Mouse (Mus musculus): ENCODE data around the gene Tbcc.
A peak's percentile ranks its signal among the peaks of the same experiment; 100 is the strongest.

Tbcc gene

GRCm38 (mm10) chr17:46903876-46904490, 13.5 kb downstream of the Tbcc start:
- peak; percentile 72 for DNase-seq (ENCODE audit: low spot score)

GRCm38 (mm10) chr17:46910186-46910585, 19.7 kb downstream of the Tbcc start, which contains the start of gene Prph2:
Prph2 (plus strand) TSS chr17:46910459.
- no peak for DNase-seq (ENCODE audit: low spot score)

GRCm38 (mm10) chr17:46912331-46912730, 21.8 kb downstream of the Tbcc start:
- no peak for DNase-seq (ENCODE audit: low spot score)

DNA sequence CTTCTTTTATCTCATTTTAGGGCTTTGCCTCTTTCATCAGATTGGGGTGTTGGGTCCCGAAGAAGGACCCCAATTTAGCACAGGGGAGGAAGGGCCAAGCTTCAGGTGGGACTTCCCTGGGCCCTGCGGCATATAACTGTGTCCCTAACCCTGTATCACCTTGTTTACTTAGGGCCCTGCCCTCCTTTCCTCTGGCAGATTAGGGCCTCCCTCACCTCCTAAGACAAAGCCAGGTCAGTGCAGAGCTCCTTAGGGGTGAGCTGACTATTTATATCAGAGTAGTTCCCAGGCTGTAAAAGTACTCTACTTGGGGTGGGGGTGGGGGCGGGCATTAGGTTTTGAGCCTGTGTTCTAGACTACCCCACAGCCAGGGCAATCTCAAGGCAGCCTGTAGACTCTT, 24.6 kb downstream of the Tbcc start:
- no peak for DNase-seq (ENCODE audit: low spot score)

DNA sequence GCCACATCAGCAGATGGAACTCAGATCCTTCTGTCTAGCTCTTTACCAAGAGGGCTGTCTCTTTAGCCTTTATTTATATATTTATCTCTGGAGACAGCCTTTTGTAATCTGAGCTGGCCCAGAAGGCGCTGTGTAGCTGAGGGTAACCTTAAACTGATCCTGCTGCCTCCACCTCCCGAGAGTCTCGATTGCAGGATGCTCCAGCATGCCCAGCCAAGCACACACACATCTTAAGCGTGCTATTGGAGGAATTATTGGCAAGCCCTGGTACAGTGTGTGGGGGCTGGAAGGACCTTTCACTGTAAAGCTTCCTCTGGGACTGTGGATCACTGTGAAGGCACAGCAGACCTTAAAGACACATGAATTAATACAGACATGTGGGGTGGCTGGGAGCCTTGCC, 28.5 kb downstream of the Tbcc start:
- no peak for DNase-seq (ENCODE audit: low spot score)

- DNase-seq (ENCODE audit: low spot score) = no peak
Measured at GRCm38 (mm10) chr17:46920855-46921254, 30.4 kb downstream of the Tbcc start.

DNA sequence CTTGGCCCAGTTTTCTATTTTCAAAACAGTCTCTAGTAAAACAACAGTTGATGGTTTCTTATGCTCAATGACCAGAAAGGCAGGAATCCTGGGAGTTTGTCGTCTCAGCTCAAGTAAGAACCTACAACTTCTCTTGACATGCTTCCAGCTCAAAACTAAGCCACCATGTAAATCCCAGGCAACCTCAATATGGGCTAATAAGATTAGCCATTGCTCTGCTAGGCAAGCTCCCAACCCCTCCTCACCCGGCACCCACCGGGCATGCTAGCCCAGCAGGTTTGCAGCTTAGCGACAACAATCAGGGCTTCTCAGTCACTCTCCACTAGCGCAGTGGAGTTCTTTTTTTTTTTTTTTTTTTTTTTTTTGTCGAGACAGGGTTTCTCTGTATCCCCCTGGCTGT, 35.7 kb downstream of the Tbcc start:
- no peak for DNase-seq (ENCODE audit: low spot score)

GRCm38 (mm10) chr17:46926941-46927340, 36.5 kb downstream of the Tbcc start:
- DNase-seq (ENCODE audit: low spot score) = no peak

DNA sequence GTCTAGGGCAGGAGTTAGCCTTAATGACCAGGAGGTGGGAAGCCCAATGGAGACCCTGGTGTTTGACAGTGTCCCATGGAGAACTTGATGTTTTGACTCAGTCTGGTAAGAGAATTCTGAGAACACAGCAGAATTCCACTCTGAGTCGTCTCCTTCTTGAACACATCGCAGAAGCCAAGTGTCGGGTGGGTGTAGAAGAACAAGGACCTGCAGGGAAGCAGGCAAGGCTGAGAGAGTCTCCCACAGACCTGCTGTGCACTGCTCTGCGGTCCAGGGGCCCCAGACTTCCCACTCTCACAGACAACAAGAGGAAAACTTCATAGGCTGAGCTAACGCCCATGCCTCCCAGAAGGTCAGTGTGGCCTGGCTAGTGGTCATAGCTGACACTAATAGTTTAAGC, 37.3 kb downstream of the Tbcc start:
- no peak for DNase-seq (ENCODE audit: low spot score)

DNA sequence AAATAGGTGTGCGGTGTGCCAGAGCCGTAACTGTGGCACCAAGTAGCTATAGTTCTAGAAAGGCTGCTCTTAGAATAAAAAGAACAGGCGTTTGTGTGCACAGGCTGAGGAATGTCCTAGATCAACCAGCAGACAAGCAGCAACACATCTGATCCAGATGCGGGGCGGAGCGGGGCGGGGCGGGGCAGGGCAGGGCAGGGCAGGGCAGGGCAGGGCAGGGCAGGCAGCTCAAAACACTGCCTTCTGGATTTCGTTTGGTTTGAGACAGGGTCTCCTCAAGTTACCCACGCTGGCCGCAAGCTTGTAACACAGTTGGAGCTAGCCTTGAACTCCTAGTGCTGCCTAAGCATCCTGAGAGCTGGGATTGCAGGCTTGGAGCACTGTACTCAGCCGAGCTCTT, 38.8 kb downstream of the Tbcc start:
- no peak for DNase-seq (ENCODE audit: low spot score)

GRCm38 (mm10) chr17:46929897-46930296, 39.4 kb downstream of the Tbcc start:
- DNase-seq (ENCODE audit: low spot score) = no peak

DNA sequence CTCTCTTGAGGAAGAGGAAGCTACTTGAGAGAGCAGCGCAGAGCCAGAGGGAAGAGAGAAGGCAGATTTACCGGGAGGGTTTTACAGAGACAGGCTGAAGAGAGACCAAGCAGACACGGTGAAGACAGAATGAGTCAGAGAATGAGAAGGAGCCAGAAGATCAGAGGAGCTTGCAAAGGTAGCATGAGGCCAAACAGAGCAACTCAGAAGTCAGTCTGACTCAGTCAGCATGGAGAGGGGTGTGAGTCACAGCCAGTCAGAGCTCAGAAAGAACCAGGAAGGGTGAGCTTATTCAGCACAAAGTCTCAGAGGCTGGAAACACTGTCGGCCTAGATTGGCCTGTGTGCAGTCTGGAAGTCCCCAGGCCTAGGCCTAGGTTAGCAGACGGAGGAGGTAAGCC, 42.5 kb downstream of the Tbcc start:
- no peak for DNase-seq (ENCODE audit: low spot score)

DNA sequence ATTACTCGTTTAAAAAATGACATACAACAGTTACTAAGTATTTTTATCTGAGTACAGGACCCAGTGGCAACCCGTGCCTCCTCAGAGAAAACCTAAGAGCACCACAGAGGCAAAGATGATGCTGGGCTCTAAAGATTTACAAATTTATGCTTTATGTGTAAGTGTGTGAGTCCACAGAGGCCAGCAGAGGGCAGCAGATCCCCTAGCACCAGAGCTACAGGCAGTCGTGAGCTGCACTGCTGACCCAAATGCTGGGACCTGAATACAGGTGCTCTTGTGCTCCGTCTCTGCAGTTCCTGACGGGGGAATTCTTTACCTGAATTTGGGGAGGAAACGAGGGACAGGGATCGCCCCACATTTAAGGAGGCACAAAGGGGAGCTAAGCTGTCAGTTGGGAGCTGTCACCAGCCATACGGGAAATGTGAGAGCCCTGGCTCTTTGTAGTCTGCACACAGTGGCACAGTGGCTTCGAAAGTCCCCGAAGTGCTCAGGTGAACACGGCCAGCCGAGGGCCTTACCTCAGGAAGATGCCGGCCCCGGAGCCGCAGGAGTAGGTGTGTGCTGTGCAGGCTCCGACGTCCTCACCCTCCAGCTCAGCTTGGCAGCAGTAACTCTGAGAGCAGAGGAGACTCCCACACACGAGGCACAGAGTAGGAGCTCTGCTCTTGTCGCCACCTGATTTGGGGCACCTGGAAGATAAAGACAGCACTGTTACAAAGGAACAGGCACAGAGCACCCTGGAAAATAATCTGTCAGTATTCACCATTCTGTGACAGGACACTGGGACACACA, 43.3 kb downstream of the Tbcc start:
- DNase-seq (ENCODE audit: low spot score) = peak; percentile 44

DNA sequence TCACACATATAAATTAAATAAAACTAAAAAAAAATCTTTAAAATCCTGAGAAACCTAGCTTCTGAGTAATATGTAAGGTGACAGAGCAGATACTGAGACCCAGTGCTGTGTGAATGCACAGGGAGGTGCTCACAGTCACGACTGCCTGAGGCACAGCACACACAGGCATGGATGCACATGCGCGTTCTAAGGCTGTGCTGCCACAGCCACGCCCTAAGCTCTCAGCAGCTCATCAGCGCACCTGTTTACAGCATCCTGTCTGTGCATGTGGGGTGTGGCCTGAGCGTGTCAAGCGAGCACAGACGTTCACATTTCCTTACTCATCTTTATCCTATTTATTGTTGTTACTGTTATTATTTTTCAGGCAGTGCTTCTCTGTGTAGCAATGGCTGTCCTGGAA, 50.0 kb downstream of the Tbcc start:
- DNase-seq (ENCODE audit: low spot score) = no peak
